Mouse (Mus musculus) neutrophil, adult 83 days (primary cell): ENCODE results near the gene Mrpl40. TPM values are rescaled to one million over a fixed set of nuclear protein-coding genes. Genes with fewer than 3 reads are reported as not detected.

Experiments
- total RNA-seq, 2 experiments: library from RNA; stranded (reverse); gene quantifications; one replicate each; pipeline ENCODE4 v1.2.4; 2023

The Mrpl40 gene
- total RNA-seq: 10 to 100 TPM; 26.1 to 26.7 TPM

DNA sequence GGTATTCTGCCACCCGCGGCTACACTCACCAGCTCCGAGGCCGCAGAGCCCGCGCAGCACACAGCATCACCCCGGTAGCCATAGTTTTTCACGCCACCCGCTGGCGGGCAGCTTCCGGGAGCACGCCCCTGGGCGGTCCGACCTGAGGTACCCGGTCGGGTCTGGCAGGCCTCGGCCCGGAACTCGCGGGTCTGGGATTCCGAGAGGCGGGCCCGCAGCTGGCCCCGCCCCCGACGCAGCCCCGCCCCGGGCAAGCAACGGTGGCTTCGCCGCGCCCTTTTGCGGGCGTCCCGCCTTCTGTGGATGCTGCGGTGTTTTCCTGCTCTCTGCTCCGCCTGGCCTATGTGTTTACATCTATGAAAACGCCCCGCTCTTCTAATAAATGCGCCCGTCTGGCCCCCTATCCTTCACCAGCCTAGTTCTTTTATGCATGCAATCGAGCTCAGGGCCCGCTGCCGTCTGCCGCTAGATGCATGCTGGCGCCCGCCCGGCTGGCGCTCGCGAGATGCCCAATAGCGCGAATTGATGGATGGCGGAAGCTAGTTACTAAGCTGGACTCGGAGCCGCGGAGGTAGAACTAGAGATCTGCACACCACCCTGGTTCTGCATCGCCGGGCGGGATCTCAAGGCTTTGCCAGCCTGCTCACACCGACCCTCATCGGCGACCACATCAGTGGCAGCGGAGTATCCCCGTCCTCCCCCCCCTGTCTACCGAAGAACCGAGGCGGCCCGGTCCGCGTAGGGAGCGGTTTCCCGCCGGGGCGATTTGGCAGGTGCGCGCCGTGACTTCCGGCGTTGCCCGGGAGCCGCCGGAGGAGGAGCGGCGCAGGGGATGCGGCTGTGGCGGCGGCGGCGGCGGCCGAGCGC is at the start of gene Mrpl40, which contains the start of gene Hira:
Gene Mrpl40, minus strand, starts transcription at position 421 of the 867 bp plus-strand sequence.
Gene Hira, plus strand, starts transcription at position 596 of the 867 bp plus-strand sequence.

GRCm38 (mm10) chr16:18836468-18837208 is 40.0 kb downstream of the Mrpl40 start, which contains the start of the genes 2510002D24Rik and Gm28539:
Gene 2510002D24Rik, plus strand, starts transcription at chr16:18836578.
Gene Gm28539, plus strand, starts transcription at chr16:18836584.

Other genes starting within 250 kb of the Mrpl40 start
- 100 to 1,000 TPM; 177 to 200 TPM for gene Sept5, start 246.9 kb downstream of the Mrpl40 start, total RNA-seq
- not detected for gene Cldn5, start 100.0 kb downstream of the Mrpl40 start, total RNA-seq
- gene Ufd1, start 65.1 kb downstream of the Mrpl40 start, total RNA-seq: 10 to 100 TPM; 59.3 to 62.7 TPM
- 10 to 100 TPM; 39.0 to 45.8 TPM for gene Cdc45, start 64.9 kb downstream of the Mrpl40 start, total RNA-seq
- gene 2510002D24Rik, start 40.3 kb downstream of the Mrpl40 start, total RNA-seq: 1 to 10 TPM; 5.5 to 8.0 TPM
- 1 to 10 TPM; 7.1 to 8.4 TPM for gene Gm28539, start 40.3 kb downstream of the Mrpl40 start, total RNA-seq
- gene Hira, start 175 bp upstream of the Mrpl40 start, total RNA-seq: 10 to 100 TPM; 53.0 to 58.3 TPM